Mouse (Mus musculus) liver, embryonic 16.5 days (tissue): ENCODE data around the gene Gm20605. TPM values are rescaled to one million over a fixed set of nuclear protein-coding genes. Genes with fewer than 3 reads are reported as not detected.

Experiments
- ATAC-seq: fragments of 200-750 bp; cut with Nextera tagmentation; 2 replicates; pipeline ENCODE4 v1.8.0; 2017; ENCODE audit warnings: low read depth, mild to moderate bottlenecking, moderate number of reproducible peaks, moderate library complexity
- H3K27ac ChIP-seq: fragments of 300-500 bp; sonication (generic); 2 replicates; pipeline ENCODE4 v1.5.1; 2014; ENCODE audit warnings: mild to moderate bottlenecking, low read length
- H3K27me3 ChIP-seq: fragments of 300-500 bp; sonication (generic); 2 replicates; pipeline ENCODE4 v1.6.1; 2014; ENCODE audit warnings: low read depth, low read length, mixed read lengths; ENCODE audit not compliant: control insufficient read depth, insufficient read depth
- H3K36me3 ChIP-seq: fragments of 300-500 bp; sonication (generic); 2 replicates; pipeline ENCODE4 v1.6.1; 2014; ENCODE audit warnings: mild to moderate bottlenecking; ENCODE audit not compliant: control insufficient read depth, insufficient read depth
- H3K4me1 ChIP-seq: fragments of 300-500 bp; sonication (generic); 2 replicates; pipeline ENCODE4 v1.6.1; 2014; ENCODE audit warnings: low read depth, low read length, mixed read lengths; ENCODE audit not compliant: control insufficient read depth
- H3K4me2 ChIP-seq: fragments of 300-500 bp; sonication (generic); 2 replicates; pipeline ENCODE4 v1.6.1; 2014; ENCODE audit warnings: low read depth, low read length, mixed read lengths
- H3K4me3 ChIP-seq: fragments of 300-500 bp; sonication (generic); 2 replicates; pipeline ENCODE4 v1.5.1; 2014; ENCODE audit warnings: low read depth, mild to moderate bottlenecking, low read length
- H3K9ac ChIP-seq: fragments of 300-500 bp; sonication (generic); 2 replicates; pipeline ENCODE4 v1.6.1; 2014; ENCODE audit warnings: low read depth, low read length
- H3K9me3 ChIP-seq: fragments of 300-500 bp; sonication (generic); replicated peaks from 2 replicates; pipeline ENCODE4 v1.6.1; 2016; ENCODE audit warnings: low read length; ENCODE audit not compliant: control insufficient read depth
- WGBS: fragments of 180-500 bp; shearing (Covaris S2); extraction: QIAGEN DNeasy Blood & Tissue Kit; methylation state at CpG from one replicate; pipeline ENCODE4 v1.1.7; 2014; ENCODE audit not compliant: insufficient replicate concordance; 5-methylcytosine and 5-hydroxymethylcytosine counted together
- polyA plus RNA-seq: library from polyadenylated mRNA; unstranded; fragments of >200 nt; fragmentation: Nextera tagmentation; extraction: Ambion mirVana; gene quantifications from 2 replicates; pipeline ENCODE4 v1.2.1, GENCODE M21; 2015

The Gm20605 gene
- polyA plus RNA-seq, 1 experiment from 2014 or later = 6.1 TPM

DNA sequence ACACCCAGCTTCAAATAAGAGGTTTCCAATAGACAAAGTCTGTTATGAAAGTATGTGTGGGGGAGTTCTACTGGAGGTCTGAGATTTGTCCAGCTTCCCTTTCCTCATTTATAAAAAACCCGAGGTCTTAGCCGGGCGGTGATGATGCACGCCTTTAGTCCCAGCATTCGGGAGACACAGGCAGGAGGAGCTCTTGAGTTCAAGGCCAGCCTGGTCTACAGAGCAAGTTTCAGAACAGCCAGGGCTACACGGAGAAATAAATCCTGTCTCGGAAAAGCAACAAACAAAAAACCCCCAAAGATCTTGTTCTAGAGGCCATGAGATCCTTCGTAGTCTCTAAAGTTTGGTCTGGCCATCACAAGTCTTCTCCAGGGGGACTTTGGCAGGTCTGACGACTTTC lies 984 bp upstream of the Gm20605 start:
- H3K4me2 ChIP-seq = peak overlapping the region; percentile 81
- peak overlapping the region; percentile 67 for H3K4me3 ChIP-seq
- under 1% methylated on average over 9 of the region's 9 CpGs for WGBS
- peaks cover 31% of the 10 kb centered on the region for H3K4me1 ChIP-seq
- no peak for ATAC-seq
- H3K9me3 ChIP-seq = no peaks in the 10 kb centered on the region
- H3K27me3 ChIP-seq = no peaks in the 10 kb centered on the region
- peak overlapping the region; percentile 73 for H3K9ac ChIP-seq
- H3K27ac ChIP-seq = peak overlapping the region; percentile 82
- no peaks in the 10 kb centered on the region for H3K36me3 ChIP-seq

GRCm38 (mm10) chr5:137629306-137629721 lies 339 bp downstream of the Gm20605 start:
- WGBS = under 1% methylated on average over 23 of the region's 23 CpGs
- peak overlapping the region; percentile 83 for H3K9ac ChIP-seq
- no peaks in the 10 kb centered on the region for H3K9me3 ChIP-seq
- H3K4me1 ChIP-seq = peaks cover 31% of the 10 kb centered on the region
- ATAC-seq = peak; percentile 22
- H3K4me2 ChIP-seq = peak overlapping the region; percentile 92
- H3K27me3 ChIP-seq = no peaks in the 10 kb centered on the region
- H3K4me3 ChIP-seq = peak overlapping the region; percentile 78
- peaks cover 8% of the 10 kb centered on the region for H3K36me3 ChIP-seq
- peak overlapping the region; percentile 93 for H3K27ac ChIP-seq

DNA sequence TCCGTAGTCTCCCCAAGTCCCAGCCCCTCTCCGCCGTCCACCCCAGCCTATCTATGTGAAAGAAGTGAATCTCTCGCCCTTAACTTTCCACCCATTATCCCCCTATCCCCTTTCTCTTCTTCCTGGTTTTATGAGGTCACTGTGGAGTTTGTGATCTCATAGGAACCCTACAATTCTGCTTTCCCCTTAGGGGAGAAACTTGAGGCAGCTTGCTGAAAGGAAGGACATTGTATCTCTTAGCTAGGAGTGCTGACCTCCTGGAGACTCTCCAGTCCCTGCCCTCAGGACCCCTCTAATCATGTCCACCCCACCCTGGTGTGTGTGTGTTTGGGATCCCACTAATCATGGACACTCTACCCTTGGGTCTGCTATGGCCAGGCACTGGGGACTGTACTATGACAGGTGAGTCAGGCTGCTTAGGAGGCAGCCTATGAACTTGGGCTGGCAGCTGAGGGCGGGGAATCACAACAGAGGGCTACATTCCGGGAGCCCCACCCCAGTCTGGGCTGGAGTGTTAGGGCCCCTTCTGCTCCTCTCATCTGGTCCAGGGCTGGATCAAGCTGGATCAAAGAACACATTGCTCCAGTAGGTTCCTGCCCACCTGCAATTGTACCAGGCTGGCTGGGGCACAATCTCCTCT lies 1.1 kb downstream of the Gm20605 start:
- Histone ChIP-seq H3K4me3 (peak overlapping the region; percentile 78), H3K4me1 (peaks cover 31% of the 10 kb centered on the region), H3K27ac (peak overlapping the region; percentile 93), H3K36me3 (peaks cover 8% of the 10 kb centered on the region), H3K9me3 (no peaks in the 10 kb centered on the region), H3K4me2 (peak overlapping the region; percentile 92), H3K27me3 (no peaks in the 10 kb centered on the region), H3K9ac (peak overlapping the region; percentile 83)
- no peak for ATAC-seq
- WGBS = 4% methylated on average over 6 of the region's 6 CpGs

- Histone ChIP-seq H3K9ac (peak overlapping the region; percentile 83), H3K4me1 (peaks cover 31% of the 10 kb centered on the region), H3K9me3 (no peaks in the 10 kb centered on the region), H3K27ac (peak overlapping the region; percentile 93), H3K4me3 (peak overlapping the region; percentile 78), H3K27me3 (no peaks in the 10 kb centered on the region), H3K4me2 (peak overlapping the region; percentile 92), H3K36me3 (peaks cover 12% of the 10 kb centered on the region)
- WGBS = 13% methylated on average over 3 of the region's 3 CpGs
- no peak for ATAC-seq
Measured at GRCm38 (mm10) chr5:137630602-137631001, 1.6 kb downstream of the Gm20605 start.

DNA sequence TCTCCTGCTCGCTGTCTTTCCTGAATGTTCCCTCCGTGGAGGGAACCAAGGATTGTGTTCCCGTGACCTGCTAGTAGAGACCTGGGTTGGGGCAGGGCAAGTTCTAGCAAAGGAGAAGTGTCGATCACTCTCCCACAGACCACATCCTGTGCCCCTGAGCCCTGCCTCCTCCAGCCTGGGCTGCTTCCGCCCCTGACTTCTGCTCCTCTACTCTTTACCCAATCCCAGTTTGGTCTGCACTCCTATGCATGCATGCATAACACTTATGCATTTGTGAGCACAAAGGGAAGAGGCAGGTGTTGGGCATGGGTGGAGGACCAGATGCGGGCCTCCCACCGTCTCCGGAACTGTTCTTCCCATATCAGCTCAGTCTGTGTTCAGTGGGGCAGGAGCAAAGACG lies 2.2 kb downstream of the Gm20605 start:
- H3K9me3 ChIP-seq = no peaks in the 10 kb centered on the region
- H3K4me3 ChIP-seq = peak overlapping the region; percentile 78
- peak overlapping the region; percentile 83 for H3K9ac ChIP-seq
- H3K36me3 ChIP-seq = peaks cover 13% of the 10 kb centered on the region
- no peak for ATAC-seq
- peak overlapping the region; percentile 93 for H3K27ac ChIP-seq
- peaks cover 31% of the 10 kb centered on the region for H3K4me1 ChIP-seq
- 17% methylated on average over 9 of the region's 9 CpGs for WGBS
- no peaks in the 10 kb centered on the region for H3K27me3 ChIP-seq
- peak overlapping the region; percentile 92 for H3K4me2 ChIP-seq

GRCm38 (mm10) chr5:137631591-137631990 lies 2.6 kb downstream of the Gm20605 start:
- Histone ChIP-seq H3K27me3 (no peaks in the 10 kb centered on the region), H3K27ac (peak overlapping the region; percentile 77), H3K4me2 (peak overlapping the region; percentile 92), H3K9me3 (no peaks in the 10 kb centered on the region), H3K4me1 (peaks cover 31% of the 10 kb centered on the region), H3K4me3 (peak overlapping the region; percentile 78), H3K9ac (peak overlapping the region; percentile 30; the same call in 1 of the 2 replicates), H3K36me3 (peaks cover 15% of the 10 kb centered on the region)
- ATAC-seq = no peak
- whole genome bisulfite sequencing = 17% methylated on average over 4 of the region's 4 CpGs

DNA sequence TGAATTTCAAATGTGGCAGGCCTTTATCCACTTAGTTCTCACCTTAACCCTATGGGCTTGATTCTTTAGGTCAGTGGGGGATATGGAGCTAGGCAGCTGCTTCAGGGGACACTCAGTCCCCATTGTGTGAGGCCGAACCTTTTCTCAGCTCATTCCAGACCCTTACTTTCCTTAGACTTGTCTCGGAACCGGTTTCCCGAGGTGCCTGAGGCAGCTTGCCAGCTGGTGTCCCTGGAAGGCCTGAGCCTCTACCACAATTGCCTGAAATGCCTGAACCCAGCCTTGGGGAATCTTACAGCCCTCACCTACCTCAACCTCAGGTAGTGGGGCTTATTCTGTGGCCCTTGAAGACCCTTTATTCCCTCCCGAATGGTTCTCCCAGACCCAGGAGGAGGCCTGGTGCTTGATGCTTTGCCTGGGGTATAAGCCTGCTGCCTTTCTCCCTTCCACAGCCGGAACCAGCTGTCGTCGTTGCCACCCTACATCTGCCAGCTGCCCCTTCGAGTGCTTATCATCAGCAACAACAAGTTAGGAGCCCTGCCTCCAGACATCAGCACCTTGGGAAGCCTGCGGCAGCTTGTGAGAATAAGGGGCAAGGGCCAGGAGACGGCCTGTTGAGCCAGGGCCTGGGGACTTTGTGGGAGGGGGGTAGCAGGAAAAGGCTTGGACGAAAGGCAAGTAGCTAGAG lies 4.6 kb downstream of the Gm20605 start:
- Histone ChIP-seq H3K27me3 (no peaks in the 10 kb centered on the region), H3K4me1 (peaks cover 24% of the 10 kb centered on the region), H3K36me3 (peaks cover 30% of the 10 kb centered on the region), H3K27ac (no peak overlapping the region), H3K4me2 (no peak overlapping the region), H3K4me3 (no peak overlapping the region), H3K9ac (no peak overlapping the region), H3K9me3 (no peaks in the 10 kb centered on the region)
- WGBS = 74% methylated on average over 12 of the region's 12 CpGs
- no peak for ATAC-seq

- no peak for ATAC-seq
- Histone ChIP-seq H3K4me1 (peaks cover 2% of the 10 kb centered on the region), H3K9me3 (no peaks in the 10 kb centered on the region), H3K36me3 (peaks cover 36% of the 10 kb centered on the region), H3K4me2 (no peak overlapping the region), H3K9ac (no peak overlapping the region), H3K27ac (no peak overlapping the region), H3K4me3 (no peak overlapping the region), H3K27me3 (peaks cover 4% of the 10 kb centered on the region)
- WGBS = 71% methylated on average over 7 of the region's 7 CpGs
Measured at GRCm38 (mm10) chr5:137639472-137639871, 10.5 kb downstream of the Gm20605 start.

DNA sequence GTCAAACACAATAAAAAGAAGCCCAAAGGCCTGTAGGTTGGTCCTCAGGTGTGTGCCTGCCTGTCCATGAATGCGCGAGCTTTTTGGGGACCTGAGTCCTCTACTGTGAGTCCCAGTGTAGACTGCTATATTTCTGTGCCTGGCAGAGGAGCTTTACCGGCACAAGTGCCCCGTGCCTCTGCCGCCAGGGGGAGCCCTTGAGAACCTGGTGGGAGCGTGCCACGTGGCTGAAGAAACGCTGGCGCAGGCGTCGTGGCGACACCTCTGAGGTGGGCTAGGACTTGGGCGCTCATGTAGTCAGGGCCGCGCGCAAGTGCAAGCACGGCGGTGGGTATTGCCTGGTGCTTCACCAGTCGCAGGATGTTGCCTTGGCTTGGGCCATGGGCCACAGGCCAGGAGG lies 12.1 kb downstream of the Gm20605 start, which contains the start of gene Sap25:
TSS of gene Sap25 (plus strand) at position 281 of the 400 bp plus-strand sequence.
- Histone ChIP-seq H3K36me3 (peaks cover 31% of the 10 kb centered on the region), H3K4me2 (no peak within 1 kb of the TSS), H3K4me1 (peaks cover 15% of the 10 kb centered on the region), H3K27me3 (peaks cover 17% of the 10 kb centered on the region), H3K9ac (no peak within 1 kb of the TSS), H3K9me3 (no peaks in the 10 kb centered on the region), H3K27ac (no peak within 1 kb of the TSS), H3K4me3 (no peak within 1 kb of the TSS)
- WGBS = 73% methylated on average over 19 of the region's 19 CpGs
- no peak for ATAC-seq
